Mouse (Mus musculus): ENCODE results near the gene Srcin1. TPM values are rescaled to one million over a fixed set of nuclear protein-coding genes. Genes with fewer than 3 reads are reported as not detected.

Srcin1 gene
- polyA plus RNA-seq, 1 experiment = 0.32 TPM

DNA sequence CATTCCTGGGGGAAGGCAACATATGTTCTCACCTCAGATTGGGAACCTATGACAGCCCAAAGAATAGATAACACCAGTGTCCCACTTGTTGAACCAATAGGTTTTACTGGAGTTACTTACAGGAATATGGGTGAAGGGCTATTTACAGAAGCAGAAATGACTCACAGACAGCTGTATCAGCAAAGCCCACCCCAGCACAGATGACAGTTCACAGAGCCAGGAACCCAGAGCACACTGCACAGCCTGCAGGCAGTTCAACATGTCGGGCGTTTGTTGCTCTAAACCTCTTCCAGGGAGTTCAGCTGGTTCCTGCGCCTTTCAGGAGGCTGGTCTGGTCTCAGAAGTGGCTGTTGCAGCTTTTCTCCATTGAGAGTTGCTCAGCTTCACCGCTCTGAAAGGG lies 39.3 kb upstream of the Srcin1 start:
- DNase-seq = no peak
- 90% methylated on average over 4 of the region's 4 CpGs for WGBS
- H3K36me3 ChIP-seq (ENCODE audit: control insufficient read depth, insufficient read depth, low read length) = no peaks in the 10 kb centered on the region
- no peak overlapping the region for H3K4me3 ChIP-seq (ENCODE audit: control insufficient read depth, insufficient read depth, low read length)
- H3K27ac ChIP-seq (ENCODE audit: control insufficient read depth, insufficient read depth, low read length) = no peak overlapping the region
- TF ChIP-seq POLR2A (IDR thresholded peaks at IDR 0.05; ENCODE audit: control insufficient read depth, extremely low read depth, insufficient read depth, low read length, poor library complexity) = no peak
- no peak for TF ChIP-seq CTCF (IDR thresholded peaks at IDR 0.05; ENCODE audit: borderline replicate concordance, control insufficient read depth, extremely low read depth, insufficient read depth, low read length, poor library complexity)
- no peaks in the 10 kb centered on the region; the same call in 1 of the 2 replicates for H3K27me3 ChIP-seq (ENCODE audit: control insufficient read depth, insufficient read depth, low read length)
- no peaks in the 10 kb centered on the region for H3K4me1 ChIP-seq (replicated peaks; ENCODE audit: control insufficient read depth, insufficient read depth, low read length)

GRCm38 (mm10) chr11:97611076-97611475 lies 35.1 kb upstream of the Srcin1 start:
- H3K36me3 ChIP-seq (ENCODE audit: control insufficient read depth, insufficient read depth, low read length) = no peaks in the 10 kb centered on the region
- no peaks in the 10 kb centered on the region for H3K4me1 ChIP-seq (replicated peaks; ENCODE audit: control insufficient read depth, insufficient read depth, low read length)
- no peak for DNase-seq
- no peak for TF ChIP-seq POLR2A (IDR thresholded peaks at IDR 0.05; ENCODE audit: control insufficient read depth, extremely low read depth, insufficient read depth, low read length, poor library complexity)
- no peak for TF ChIP-seq CTCF (IDR thresholded peaks at IDR 0.05; ENCODE audit: borderline replicate concordance, control insufficient read depth, extremely low read depth, insufficient read depth, low read length, poor library complexity)
- no peak overlapping the region for H3K4me3 ChIP-seq (ENCODE audit: control insufficient read depth, insufficient read depth, low read length)
- H3K27me3 ChIP-seq (ENCODE audit: control insufficient read depth, insufficient read depth, low read length) = no peaks in the 10 kb centered on the region; the same call in 1 of the 2 replicates
- whole genome bisulfite sequencing = 27% methylated on average over 8 of the region's 8 CpGs
- no peak overlapping the region for H3K27ac ChIP-seq (ENCODE audit: control insufficient read depth, insufficient read depth, low read length)

DNA sequence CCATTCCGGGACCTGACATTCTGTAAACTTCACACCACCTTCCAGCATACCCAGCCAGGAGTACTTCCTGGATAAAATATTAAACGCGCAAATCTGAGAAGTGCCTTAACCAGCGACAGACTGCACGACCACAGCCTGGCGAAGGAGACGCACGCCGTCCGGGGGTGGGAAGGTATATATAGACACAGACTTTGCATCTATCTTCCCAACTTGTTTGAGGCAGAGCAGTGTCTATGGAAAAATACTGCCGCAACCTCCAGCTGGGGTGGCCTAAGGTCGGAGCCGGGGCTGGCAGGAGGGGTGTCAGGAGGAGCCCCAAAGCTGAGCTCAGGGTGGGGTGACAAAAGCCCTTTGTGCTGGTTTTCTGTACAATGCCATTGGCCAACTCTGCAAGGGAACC lies 33.8 kb upstream of the Srcin1 start:
- no peak for TF ChIP-seq CTCF (IDR thresholded peaks at IDR 0.05; ENCODE audit: borderline replicate concordance, control insufficient read depth, extremely low read depth, insufficient read depth, low read length, poor library complexity)
- no peak for TF ChIP-seq POLR2A (IDR thresholded peaks at IDR 0.05; ENCODE audit: control insufficient read depth, extremely low read depth, insufficient read depth, low read length, poor library complexity)
- Histone ChIP-seq H3K4me3 (ENCODE audit: control insufficient read depth, insufficient read depth, low read length) (no peak overlapping the region), H3K27me3 (ENCODE audit: control insufficient read depth, insufficient read depth, low read length) (no peaks in the 10 kb centered on the region; the same call in 1 of the 2 replicates), H3K27ac (ENCODE audit: control insufficient read depth, insufficient read depth, low read length) (no peak overlapping the region), H3K4me1 (replicated peaks; ENCODE audit: control insufficient read depth, insufficient read depth, low read length) (no peaks in the 10 kb centered on the region), H3K36me3 (ENCODE audit: control insufficient read depth, insufficient read depth, low read length) (no peaks in the 10 kb centered on the region)
- no peak for DNase-seq
- WGBS = 68% methylated on average over 13 of the region's 13 CpGs

GRCm38 (mm10) chr11:97608933-97609332 lies 32.9 kb upstream of the Srcin1 start:
- WGBS = 85% methylated on average over 4 of the region's 4 CpGs
- Histone ChIP-seq H3K27ac (ENCODE audit: control insufficient read depth, insufficient read depth, low read length) (no peak overlapping the region), H3K36me3 (ENCODE audit: control insufficient read depth, insufficient read depth, low read length) (no peaks in the 10 kb centered on the region), H3K4me3 (ENCODE audit: control insufficient read depth, insufficient read depth, low read length) (no peak overlapping the region), H3K4me1 (replicated peaks; ENCODE audit: control insufficient read depth, insufficient read depth, low read length) (peaks cover under 1% of the 10 kb centered on the region; the same call in 1 of the 2 replicates), H3K27me3 (ENCODE audit: control insufficient read depth, insufficient read depth, low read length) (no peaks in the 10 kb centered on the region; the same call in 1 of the 2 replicates)
- TF ChIP-seq CTCF (IDR thresholded peaks at IDR 0.05; ENCODE audit: borderline replicate concordance, control insufficient read depth, extremely low read depth, insufficient read depth, low read length, poor library complexity) (no peak), POLR2A (IDR thresholded peaks at IDR 0.05; ENCODE audit: control insufficient read depth, extremely low read depth, insufficient read depth, low read length, poor library complexity) (no peak)
- no peak for DNase-seq

DNA sequence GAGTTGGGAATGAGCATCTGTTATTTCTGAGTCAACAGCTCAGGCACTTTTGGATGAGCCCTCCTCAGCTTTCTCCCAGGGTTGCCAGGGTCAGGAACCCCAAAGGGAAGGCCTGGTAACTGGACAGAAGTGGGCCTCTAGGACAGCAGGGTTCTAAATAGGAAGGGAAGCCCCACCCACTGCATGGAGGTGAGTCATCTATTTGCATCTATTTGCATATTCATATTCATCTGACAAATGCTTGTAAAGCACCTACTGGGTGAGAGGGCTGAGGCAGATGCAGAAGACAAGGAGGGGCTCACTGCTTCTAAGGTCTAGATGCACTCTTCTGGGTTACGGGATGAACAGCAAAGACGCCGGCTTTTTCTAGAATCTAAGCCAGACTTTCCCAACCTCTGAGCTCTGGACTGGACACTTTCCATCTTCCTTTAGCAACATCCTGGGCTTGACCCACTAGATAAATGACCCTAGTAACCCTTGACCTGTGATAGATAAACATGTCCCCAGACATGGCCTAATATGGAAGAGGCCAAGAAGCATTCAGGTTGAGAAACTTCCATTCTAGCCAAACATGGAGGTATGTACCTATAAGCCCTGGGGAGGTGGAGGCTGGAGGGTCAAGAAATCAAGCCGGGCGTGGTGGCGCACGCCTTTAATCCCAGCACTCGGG lies 31.2 kb upstream of the Srcin1 start:
- DNase-seq = no peak
- 99% methylated on average over 8 of the region's 8 CpGs for WGBS
- H3K36me3 ChIP-seq (ENCODE audit: control insufficient read depth, insufficient read depth, low read length) = no peaks in the 10 kb centered on the region
- no peak overlapping the region for H3K27ac ChIP-seq (ENCODE audit: control insufficient read depth, insufficient read depth, low read length)
- peaks cover 3% of the 10 kb centered on the region; the same call in 1 of the 2 replicates for H3K4me1 ChIP-seq (replicated peaks; ENCODE audit: control insufficient read depth, insufficient read depth, low read length)
- TF ChIP-seq POLR2A (IDR thresholded peaks at IDR 0.05; ENCODE audit: control insufficient read depth, extremely low read depth, insufficient read depth, low read length, poor library complexity) (no peak), CTCF (IDR thresholded peaks at IDR 0.05; ENCODE audit: borderline replicate concordance, control insufficient read depth, extremely low read depth, insufficient read depth, low read length, poor library complexity) (no peak)
- no peak overlapping the region for H3K4me3 ChIP-seq (ENCODE audit: control insufficient read depth, insufficient read depth, low read length)
- H3K27me3 ChIP-seq (ENCODE audit: control insufficient read depth, insufficient read depth, low read length) = no peaks in the 10 kb centered on the region

GRCm38 (mm10) chr11:97603891-97604290 lies 27.9 kb upstream of the Srcin1 start:
- Histone ChIP-seq H3K36me3 (ENCODE audit: control insufficient read depth, insufficient read depth, low read length) (no peaks in the 10 kb centered on the region), H3K27me3 (ENCODE audit: control insufficient read depth, insufficient read depth, low read length) (no peaks in the 10 kb centered on the region), H3K27ac (ENCODE audit: control insufficient read depth, insufficient read depth, low read length) (no peak overlapping the region), H3K4me1 (replicated peaks; ENCODE audit: control insufficient read depth, insufficient read depth, low read length) (peaks cover 3% of the 10 kb centered on the region; the same call in 1 of the 2 replicates), H3K4me3 (ENCODE audit: control insufficient read depth, insufficient read depth, low read length) (no peak overlapping the region)
- DNase-seq = no peak
- TF ChIP-seq CTCF (IDR thresholded peaks at IDR 0.05; ENCODE audit: borderline replicate concordance, control insufficient read depth, extremely low read depth, insufficient read depth, low read length, poor library complexity) (no peak), POLR2A (IDR thresholded peaks at IDR 0.05; ENCODE audit: control insufficient read depth, extremely low read depth, insufficient read depth, low read length, poor library complexity) (no peak)
- 5% methylated on average over 10 of the region's 10 CpGs for WGBS
